Mouse (Mus musculus): ENCODE data around the gene Cdk6. TPM values are rescaled to one million over a fixed set of nuclear protein-coding genes. Genes with fewer than 3 reads are reported as not detected.
"Not testable (repeated sequence)": the region's sequence is repeated elsewhere in the genome, so short reads cannot be mapped to it uniquely, and the experiment has no call there.

Cdk6 gene
- polyA plus RNA-seq, 1 experiment from 2014 or later: 18.0 TPM

DNA sequence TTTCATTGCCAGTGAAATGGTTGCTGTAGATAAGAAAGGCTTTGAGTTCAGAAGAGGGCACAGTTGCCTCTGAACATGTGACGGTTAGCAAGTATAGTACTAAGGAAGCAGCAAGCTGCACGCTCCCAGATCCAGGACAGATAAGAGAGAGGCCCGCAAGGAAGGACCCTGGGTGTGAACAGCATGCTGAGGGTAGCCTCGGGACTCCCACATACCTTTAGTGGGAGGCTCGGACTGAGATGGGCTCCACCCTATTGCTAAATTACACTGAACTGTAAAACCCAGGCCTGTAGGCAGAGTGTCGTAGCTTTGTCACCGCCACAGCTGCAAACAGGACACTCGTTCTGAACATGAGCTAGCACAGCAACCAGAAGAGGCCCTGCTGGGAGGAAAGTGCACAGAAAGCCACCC, 173.6 kb downstream of the Cdk6 start:
- Histone ChIP-seq H3K27ac (replicated peaks) (no peak overlapping the region), H3K4me2 (replicated peaks) (no peak overlapping the region), H3K4me3 (no peak overlapping the region), H3K4me1 (no peaks in the 10 kb centered on the region), H3K9me3 (no peaks in the 10 kb centered on the region), H3K36me3 (no peaks in the 10 kb centered on the region), H3K27me3 (no peaks in the 10 kb centered on the region), H3K9ac (replicated peaks) (no peak overlapping the region)
- no peak for ATAC-seq (ENCODE audit: low FRiP score, low read depth)
- 77% methylated on average over 8 of the region's 8 CpGs for WGBS

DNA sequence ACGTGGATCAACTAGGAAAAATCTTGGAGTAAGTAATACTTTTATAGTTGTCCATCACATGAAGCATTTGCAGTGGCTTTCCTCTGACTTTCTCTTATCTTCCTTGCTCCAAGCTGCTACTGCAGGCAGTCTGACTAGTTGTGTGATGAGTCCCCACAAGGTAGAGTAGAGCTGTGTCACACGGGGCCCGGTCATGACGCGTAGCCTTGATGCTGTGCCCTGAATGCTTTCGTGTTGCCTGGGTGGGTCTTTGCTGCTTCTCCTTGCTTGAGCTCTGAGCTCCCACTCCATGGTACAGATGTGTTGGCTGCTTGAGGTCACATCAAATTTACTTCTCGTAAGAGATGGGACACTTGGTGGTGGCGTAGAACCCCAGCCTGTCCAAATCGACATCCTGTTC, 174.2 kb downstream of the Cdk6 start:
- Histone ChIP-seq H3K27ac (replicated peaks) (no peak overlapping the region), H3K9ac (replicated peaks) (no peak overlapping the region), H3K27me3 (no peaks in the 10 kb centered on the region), H3K4me3 (no peak overlapping the region), H3K4me1 (no peaks in the 10 kb centered on the region), H3K9me3 (no peaks in the 10 kb centered on the region), H3K36me3 (no peaks in the 10 kb centered on the region), H3K4me2 (replicated peaks) (no peak overlapping the region)
- WGBS: 91% methylated on average over 9 of the region's 9 CpGs
- ATAC-seq (ENCODE audit: low FRiP score, low read depth): no peak

DNA sequence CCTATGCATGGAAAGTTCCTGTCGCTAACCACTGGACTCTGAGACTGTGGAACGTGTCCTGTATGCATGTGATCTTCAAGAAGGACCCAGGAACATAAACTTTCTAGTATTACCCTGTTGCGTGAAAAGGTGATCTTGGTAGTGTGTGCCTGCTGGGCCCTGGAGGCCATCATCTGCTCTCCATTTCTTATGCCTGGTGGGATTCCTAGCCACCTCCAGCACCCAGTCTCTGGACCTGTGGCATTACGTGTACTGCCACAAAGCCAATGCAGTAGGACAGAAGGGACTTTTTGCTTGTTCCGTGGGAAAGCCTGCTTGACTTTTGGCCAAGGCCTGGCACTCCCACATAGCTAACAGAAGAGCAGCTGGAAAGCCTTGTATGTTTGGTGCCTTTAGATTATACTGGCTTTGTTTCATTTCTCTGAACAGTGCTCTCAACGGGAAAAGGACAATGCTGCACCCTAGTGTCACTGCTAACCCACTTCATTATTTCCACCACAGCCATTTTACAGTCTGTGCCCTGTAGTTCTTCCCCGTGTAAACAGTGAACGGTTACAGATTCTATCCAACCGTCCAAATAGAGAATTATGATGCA, 175.3 kb downstream of the Cdk6 start:
- Histone ChIP-seq H3K4me3 (no peak overlapping the region), H3K9ac (replicated peaks) (no peak overlapping the region), H3K4me2 (replicated peaks) (no peak overlapping the region), H3K4me1 (no peaks in the 10 kb centered on the region), H3K9me3 (no peaks in the 10 kb centered on the region), H3K36me3 (no peaks in the 10 kb centered on the region), H3K27me3 (no peaks in the 10 kb centered on the region), H3K27ac (replicated peaks) (no peak overlapping the region)
- peak; percentile 42 for ATAC-seq (ENCODE audit: low FRiP score, low read depth)
- 72% methylated on average over 9 of the region's 9 CpGs for WGBS

DNA sequence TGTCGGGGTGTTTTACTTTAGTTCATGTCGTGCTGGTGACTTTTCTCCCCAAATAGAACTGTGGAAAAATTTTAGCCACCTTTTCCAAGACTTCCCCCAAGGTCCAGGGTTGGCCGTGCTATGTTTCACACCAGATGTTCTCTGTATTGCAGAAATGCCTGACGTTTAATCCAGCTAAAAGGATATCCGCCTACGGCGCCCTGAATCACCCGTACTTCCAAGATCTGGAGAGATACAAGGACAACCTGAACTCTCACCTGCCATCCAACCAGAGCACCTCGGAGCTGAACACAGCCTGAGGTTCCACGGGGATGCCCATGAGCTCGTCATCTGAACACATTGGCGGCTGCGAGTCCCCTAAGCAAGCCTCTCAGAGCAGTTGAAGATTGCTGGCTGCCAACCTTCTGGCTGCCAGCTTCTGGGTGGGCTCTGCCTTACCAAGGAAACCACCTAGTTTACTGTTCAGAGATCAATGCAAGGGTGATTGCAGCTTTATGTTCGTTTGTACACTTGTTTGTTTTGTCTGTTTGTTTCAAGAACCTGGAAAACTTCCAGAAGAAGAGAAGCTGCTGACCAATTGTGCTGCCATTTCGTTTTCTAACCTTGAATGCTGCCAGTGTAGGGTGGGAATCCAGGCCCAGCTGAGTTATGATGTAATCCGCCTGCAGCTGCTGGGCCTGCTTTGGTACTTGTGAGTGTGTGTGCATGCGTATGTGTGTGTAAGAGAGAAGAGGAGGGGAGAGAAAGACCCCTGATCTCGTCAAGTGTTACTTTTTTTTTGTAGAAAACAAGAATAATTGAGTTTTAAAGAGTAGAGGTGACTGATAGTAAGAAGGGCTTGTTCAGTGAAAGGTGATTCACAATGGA, 179.4 kb downstream of the Cdk6 start:
- 90% methylated on average over 18 of the region's 18 CpGs for WGBS
- Histone ChIP-seq H3K4me2 (replicated peaks) (no peak overlapping the region), H3K4me1 (no peaks in the 10 kb centered on the region), H3K4me3 (no peak overlapping the region), H3K36me3 (no peaks in the 10 kb centered on the region), H3K27ac (replicated peaks) (no peak overlapping the region), H3K9me3 (no peaks in the 10 kb centered on the region), H3K27me3 (no peaks in the 10 kb centered on the region), H3K9ac (replicated peaks) (no peak overlapping the region)
- ATAC-seq (ENCODE audit: low FRiP score, low read depth): no peak

DNA sequence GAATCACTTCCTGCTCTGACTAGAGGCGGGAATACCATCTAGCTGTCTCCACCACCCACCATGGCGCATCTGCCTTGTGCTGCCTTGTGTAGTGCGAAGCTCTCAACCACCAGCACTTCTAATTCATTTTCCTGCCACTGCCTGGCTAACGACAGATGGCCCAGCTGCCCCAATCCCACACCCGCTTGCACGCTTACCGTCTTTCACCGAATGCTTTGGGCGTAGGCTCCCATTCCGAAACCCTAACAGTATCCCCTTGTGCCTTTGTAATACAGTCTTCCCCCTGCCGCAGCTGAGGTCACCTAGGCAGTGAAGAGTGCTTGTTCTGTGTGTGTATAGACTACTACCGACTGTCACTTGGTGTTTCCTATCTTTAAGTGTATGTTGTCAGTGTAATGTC, 180.5 kb downstream of the Cdk6 start:
- Histone ChIP-seq H3K9me3 (no peaks in the 10 kb centered on the region), H3K27me3 (no peaks in the 10 kb centered on the region), H3K9ac (replicated peaks) (no peak overlapping the region), H3K4me2 (replicated peaks) (no peak overlapping the region), H3K36me3 (no peaks in the 10 kb centered on the region), H3K27ac (replicated peaks) (no peak overlapping the region), H3K4me1 (no peaks in the 10 kb centered on the region), H3K4me3 (no peak overlapping the region)
- WGBS: 90% methylated on average over 12 of the region's 12 CpGs
- ATAC-seq (ENCODE audit: low FRiP score, low read depth): peak; percentile 30; the same call in 1 of the 2 replicates

DNA sequence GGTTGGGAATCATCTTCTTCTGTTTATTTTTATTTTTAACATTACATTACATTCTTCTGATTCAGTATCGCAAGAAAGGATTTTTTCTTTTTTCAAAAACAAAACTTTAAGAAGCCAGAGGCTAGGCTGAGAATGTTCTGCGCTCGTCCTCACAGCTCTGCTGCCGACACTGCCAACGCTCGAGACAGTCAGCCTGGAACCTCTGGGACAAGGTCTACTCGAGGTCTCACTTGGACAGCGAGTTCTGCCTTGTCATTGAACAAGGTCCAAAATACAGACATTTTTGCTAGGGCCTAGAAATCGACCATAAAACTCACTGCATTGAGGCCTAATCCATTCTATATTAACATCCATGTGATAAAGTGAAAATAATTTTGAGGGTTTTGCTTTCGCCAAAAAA, 181.5 kb downstream of the Cdk6 start:
- no peaks in the 10 kb centered on the region for H3K36me3 ChIP-seq
- no peak for ATAC-seq (ENCODE audit: low FRiP score, low read depth)
- WGBS: 92% methylated on average over 10 of the region's 10 CpGs
- peaks cover 9% of the 10 kb centered on the region for H3K4me1 ChIP-seq
- no peak overlapping the region for H3K27ac ChIP-seq (replicated peaks)
- no peak overlapping the region for H3K4me3 ChIP-seq
- no peak overlapping the region for H3K4me2 ChIP-seq (replicated peaks)
- no peaks in the 10 kb centered on the region for H3K27me3 ChIP-seq
- H3K9me3 ChIP-seq: no peaks in the 10 kb centered on the region
- H3K9ac ChIP-seq (replicated peaks): no peak overlapping the region

DNA sequence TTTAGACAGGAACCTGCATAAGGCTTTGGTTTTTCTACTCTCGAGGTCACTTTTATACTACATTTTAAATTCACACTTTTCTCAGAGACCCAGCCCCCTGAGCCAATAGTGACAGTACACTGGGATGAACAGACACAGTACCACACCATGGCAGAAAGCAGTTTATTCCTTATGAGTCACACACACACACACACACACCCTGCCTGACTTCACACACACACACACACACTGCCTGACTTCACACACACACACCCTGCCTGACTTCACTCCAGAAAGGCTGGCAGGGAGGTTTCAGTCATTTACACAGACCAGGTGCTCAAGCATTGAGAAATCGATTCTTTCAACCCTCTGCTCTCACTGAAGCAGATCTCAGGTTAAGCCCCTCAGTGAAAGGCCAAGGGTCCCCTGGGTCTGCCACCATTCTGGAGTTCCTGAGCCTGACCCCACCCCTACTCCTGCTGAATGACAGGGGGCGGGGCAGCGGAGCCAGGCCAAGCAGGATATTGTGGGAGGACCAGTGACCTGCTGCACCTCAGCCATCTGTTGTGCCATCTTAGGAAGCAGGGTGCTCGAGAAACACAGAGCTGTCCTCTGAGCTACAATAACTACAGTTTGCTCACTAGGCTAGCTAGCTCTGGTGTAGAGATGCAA, 185.9 kb downstream of the Cdk6 start:
- Histone ChIP-seq H3K4me3 (no peak overlapping the region), H3K4me1 (peaks cover 15% of the 10 kb centered on the region), H3K27me3 (no peaks in the 10 kb centered on the region), H3K9ac (replicated peaks) (no peak overlapping the region), H3K9me3 (no peaks in the 10 kb centered on the region), H3K4me2 (replicated peaks) (no peak overlapping the region), H3K27ac (replicated peaks) (0 out of 2 replicates have a peak overlapping the region, but pooled peaks have one; percentile 11), H3K36me3 (no peaks in the 10 kb centered on the region)
- WGBS: 33% methylated on average over 5 of the region's 5 CpGs
- ATAC-seq (ENCODE audit: low FRiP score, low read depth): peak; percentile 73

DNA sequence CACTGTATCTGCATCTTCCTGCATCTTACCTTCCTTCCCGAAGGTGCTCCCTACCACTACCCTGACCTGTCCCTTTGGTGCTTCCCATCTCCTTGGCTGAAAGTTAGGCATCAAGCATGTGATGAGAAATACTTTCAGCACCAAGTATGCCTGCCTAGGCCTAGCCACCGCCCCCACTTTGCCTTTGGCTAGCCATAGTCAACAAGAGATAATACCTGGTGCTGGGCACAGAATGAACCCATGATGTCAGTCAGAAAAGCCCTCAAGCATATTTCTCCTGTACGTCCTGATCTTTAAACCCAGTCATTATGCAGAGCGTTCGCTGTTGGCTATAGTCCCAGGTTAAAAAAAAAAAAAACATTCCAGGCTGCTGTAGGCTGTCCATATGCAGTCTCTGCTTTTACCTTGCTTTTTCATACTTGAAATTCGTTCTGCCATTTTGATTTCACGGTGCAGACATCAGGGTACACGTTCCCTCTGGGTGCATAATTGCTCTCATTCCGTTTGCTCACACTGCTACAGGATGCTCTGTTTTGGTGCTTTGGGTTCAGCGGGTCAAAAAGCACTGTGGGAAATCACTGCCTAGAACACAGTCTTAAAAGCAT, 188.4 kb downstream of the Cdk6 start:
- no peaks in the 10 kb centered on the region for H3K27me3 ChIP-seq
- H3K4me3 ChIP-seq: no peak overlapping the region
- H3K4me2 ChIP-seq (replicated peaks): no peak overlapping the region
- no peak overlapping the region; the same call in 1 of the 2 replicates for H3K27ac ChIP-seq (replicated peaks)
- H3K4me1 ChIP-seq: peaks cover 15% of the 10 kb centered on the region
- no peak overlapping the region for H3K9ac ChIP-seq (replicated peaks)
- 66% methylated on average over 10 of the region's 10 CpGs for WGBS
- no peaks in the 10 kb centered on the region for H3K36me3 ChIP-seq
- H3K9me3 ChIP-seq: no peaks in the 10 kb centered on the region
- peak; percentile 66; the same call in 1 of the 2 replicates for ATAC-seq (ENCODE audit: low FRiP score, low read depth)

DNA sequence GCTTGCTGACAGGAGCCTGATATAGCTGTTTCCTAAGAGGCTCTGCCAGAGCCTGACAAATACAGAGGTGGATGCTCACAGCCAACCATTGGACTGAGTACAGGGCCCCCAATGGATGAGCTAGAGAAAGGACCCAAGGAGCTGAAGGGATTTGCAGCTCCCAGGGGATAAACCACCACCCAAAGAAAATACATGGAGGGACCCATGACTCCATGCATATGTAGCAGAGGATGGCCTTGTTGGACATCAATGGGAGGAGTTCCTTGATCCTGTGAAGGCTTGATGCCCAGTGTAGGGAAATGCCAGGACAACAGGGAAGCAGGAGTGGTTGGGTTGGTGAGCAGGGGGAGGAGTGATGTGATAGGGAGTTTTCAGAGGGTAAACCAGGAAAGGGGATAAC, 190.8 kb downstream of the Cdk6 start:
- H3K9ac ChIP-seq (replicated peaks); H3K4me2 ChIP-seq (replicated peaks); H3K36me3 ChIP-seq; ATAC-seq (ENCODE audit: low FRiP score, low read depth); H3K27me3 ChIP-seq; H3K9me3 ChIP-seq; H3K27ac ChIP-seq (replicated peaks); H3K4me3 ChIP-seq: not testable (repeated sequence)
- peaks cover 14% of the 10 kb centered on the region for H3K4me1 ChIP-seq

DNA sequence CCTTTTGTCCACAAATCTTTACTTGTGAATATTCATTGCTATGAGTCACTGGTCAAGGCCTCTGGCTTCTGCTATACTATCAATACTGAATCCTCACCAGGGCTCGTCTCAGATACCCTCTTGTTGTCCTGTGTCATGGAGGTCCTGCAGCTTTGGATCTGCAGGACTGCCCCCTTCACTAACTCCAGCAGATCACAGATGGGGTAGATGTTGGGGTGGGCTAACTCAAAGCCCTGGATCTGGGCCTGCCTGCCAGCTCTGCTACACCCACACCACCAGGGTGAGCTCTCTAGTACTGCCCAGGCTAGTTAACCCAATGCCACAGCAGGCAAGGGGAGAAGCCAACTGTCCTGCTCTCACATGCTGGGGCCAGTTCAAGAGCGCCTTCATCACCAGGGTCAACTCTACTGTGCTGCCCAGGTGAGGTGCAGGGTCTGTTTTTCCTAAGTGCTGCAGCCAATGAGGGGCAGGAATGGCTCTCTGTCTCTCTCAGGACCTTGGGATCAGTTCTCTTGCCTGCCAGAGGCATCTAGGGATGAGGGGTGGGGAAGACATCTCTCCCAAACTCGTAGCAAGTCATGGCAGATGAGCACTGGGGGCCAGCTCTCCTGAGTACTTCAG, 195.4 kb downstream of the Cdk6 start:
- H3K27ac ChIP-seq (replicated peaks): no peak overlapping the region
- H3K4me2 ChIP-seq (replicated peaks): no peak overlapping the region
- H3K27me3 ChIP-seq: no peaks in the 10 kb centered on the region
- no peak for ATAC-seq (ENCODE audit: low FRiP score, low read depth)
- no peaks in the 10 kb centered on the region for H3K36me3 ChIP-seq
- H3K4me3 ChIP-seq: no peak overlapping the region
- no peaks in the 10 kb centered on the region for H3K9me3 ChIP-seq
- H3K4me1 ChIP-seq: no peaks in the 10 kb centered on the region
- 69% methylated on average over 3 of the region's 3 CpGs for whole genome bisulfite sequencing
- H3K9ac ChIP-seq (replicated peaks): no peak overlapping the region

DNA sequence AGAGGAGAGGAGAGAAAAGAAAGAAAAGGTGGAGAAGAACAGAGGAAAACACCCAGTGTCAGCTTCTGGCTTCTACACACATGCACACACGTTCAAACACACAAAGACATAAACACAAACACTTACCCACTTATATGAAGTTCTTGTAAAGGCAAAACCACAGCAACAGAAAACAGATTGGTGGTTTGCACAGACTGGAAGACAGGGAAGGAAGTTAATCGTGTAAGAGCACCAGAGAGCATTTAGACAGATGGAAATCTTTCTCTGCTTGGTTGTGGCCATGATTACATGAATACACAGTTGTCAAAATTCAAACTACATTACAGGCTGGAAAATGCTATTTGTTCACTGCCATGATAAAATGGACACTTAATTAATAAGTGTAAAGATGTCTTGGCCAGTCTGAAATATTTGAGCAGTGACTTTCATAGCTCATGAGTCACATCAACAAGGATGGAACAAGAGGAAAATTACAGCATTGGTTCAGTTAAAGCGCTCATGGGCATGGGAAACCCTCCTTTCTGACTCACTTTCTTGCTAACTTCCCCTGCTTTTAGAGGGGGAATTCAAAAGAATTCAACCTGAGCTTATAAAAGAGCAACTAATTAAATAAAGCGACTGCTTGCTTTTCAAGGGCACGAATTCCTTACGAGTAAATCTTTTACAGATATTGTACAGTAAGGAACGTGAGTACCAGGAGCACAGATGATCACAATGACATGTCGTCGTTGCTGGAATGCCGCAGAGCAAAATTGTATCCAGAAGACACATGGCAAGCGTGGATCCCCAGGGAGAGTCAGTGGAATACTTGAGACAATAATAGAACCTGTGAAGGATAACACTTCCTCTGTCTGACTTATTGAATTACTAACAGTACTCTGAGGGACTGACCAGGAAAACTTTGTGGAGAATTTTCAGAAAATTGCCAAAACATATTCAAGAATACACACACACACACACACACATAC, 197.5 kb downstream of the Cdk6 start:
- H3K4me3 ChIP-seq: no peak overlapping the region
- no peak for ATAC-seq (ENCODE audit: low FRiP score, low read depth)
- no peaks in the 10 kb centered on the region for H3K4me1 ChIP-seq
- H3K36me3 ChIP-seq: no peaks in the 10 kb centered on the region
- H3K27ac ChIP-seq (replicated peaks): no peak overlapping the region
- H3K4me2 ChIP-seq (replicated peaks): no peak overlapping the region
- WGBS: 75% methylated on average over 11 of the region's 11 CpGs
- no peak overlapping the region for H3K9ac ChIP-seq (replicated peaks)
- H3K9me3 ChIP-seq: no peaks in the 10 kb centered on the region
- no peaks in the 10 kb centered on the region for H3K27me3 ChIP-seq
